Mouse (Mus musculus) right cerebral cortex, postnatal 10 days (tissue): ENCODE measurements around the gene Arrb1.

Experiments
- DNase-seq, 2 experiments: peaks; one replicate each; pipeline ENCODE4 v3.0.0; 2021; ENCODE audit warnings: low spot score in 2 of 2

Gene Arrb1

GRCm38 (mm10) chr7:99537183-99537756 is 2.0 kb downstream of the Arrb1 start:
- DNase-seq = peak in 1 of 2 experiments; percentile 40

- DNase-seq = peak in 1 of 2 experiments; percentile 28
These were observed 3.2 kb downstream of the Arrb1 start for GRCm38 (mm10) chr7:99538421-99538820.

- DNase-seq = peak; percentile 77 to 84
These were observed 4.1 kb downstream of the Arrb1 start for GRCm38 (mm10) chr7:99539201-99539891.

GRCm38 (mm10) chr7:99540016-99540415 is 4.8 kb downstream of the Arrb1 start:
- DNase-seq = no peak

GRCm38 (mm10) chr7:99541204-99541603 is 5.9 kb downstream of the Arrb1 start:
- DNase-seq = peak in 1 of 2 experiments; percentile 55

- peak; percentile 77 to 87 for DNase-seq
These were observed 9.0 kb downstream of the Arrb1 start for GRCm38 (mm10) chr7:99544272-99544671.

GRCm38 (mm10) chr7:99545885-99546745 is 10.8 kb downstream of the Arrb1 start:
- peak; percentile 74 for DNase-seq

- DNase-seq = no peak
These were observed 12.6 kb downstream of the Arrb1 start for GRCm38 (mm10) chr7:99547584-99548487.

- no peak for DNase-seq
These were observed 14.4 kb downstream of the Arrb1 start for GRCm38 (mm10) chr7:99549668-99550067.

- DNase-seq = no peak
These were observed 16.4 kb downstream of the Arrb1 start for GRCm38 (mm10) chr7:99551623-99552022.

GRCm38 (mm10) chr7:99553222-99553884 is 18.1 kb downstream of the Arrb1 start:
- DNase-seq = no peak

GRCm38 (mm10) chr7:99553885-99554269 is 18.6 kb downstream of the Arrb1 start:
- no peak for DNase-seq

- peak; percentile 74 to 78 for DNase-seq
These were observed 20.6 kb downstream of the Arrb1 start for GRCm38 (mm10) chr7:99555862-99556261.

- no peak for DNase-seq
These were observed 23.8 kb downstream of the Arrb1 start for GRCm38 (mm10) chr7:99559091-99559490.

GRCm38 (mm10) chr7:99562478-99562877 is 27.2 kb downstream of the Arrb1 start:
- peak; percentile 81 to 82 for DNase-seq

GRCm38 (mm10) chr7:99563224-99563623 is 28.0 kb downstream of the Arrb1 start:
- no peak for DNase-seq

- DNase-seq = no peak
These were observed 30.1 kb downstream of the Arrb1 start for GRCm38 (mm10) chr7:99565325-99565881.

GRCm38 (mm10) chr7:99570680-99571079 is 35.4 kb downstream of the Arrb1 start:
- DNase-seq = no peak

GRCm38 (mm10) chr7:99572931-99573330 is 37.7 kb downstream of the Arrb1 start:
- DNase-seq = peak in 1 of 2 experiments; percentile 44

GRCm38 (mm10) chr7:99573351-99573750 is 38.1 kb downstream of the Arrb1 start:
- DNase-seq = no peak

GRCm38 (mm10) chr7:99578246-99578645 is 43.0 kb downstream of the Arrb1 start:
- DNase-seq = no peak
